Mouse (Mus musculus) adrenal gland, adult (tissue): ENCODE measurements around the gene Olfr469.
"Not testable (repeated sequence)": the region's sequence is repeated elsewhere in the genome, so short reads cannot be mapped to it uniquely, and the experiment has no call there.

Experiments used
- DNase-seq, 2 experiments: peaks; one replicate each; pipeline ENCODE4 v3.0.0; 2022 to 2023; ENCODE audit warnings: low spot score in 1 of 2; ENCODE audit not compliant: inconsistent age in 2 of 2

The Olfr469 gene

DNA sequence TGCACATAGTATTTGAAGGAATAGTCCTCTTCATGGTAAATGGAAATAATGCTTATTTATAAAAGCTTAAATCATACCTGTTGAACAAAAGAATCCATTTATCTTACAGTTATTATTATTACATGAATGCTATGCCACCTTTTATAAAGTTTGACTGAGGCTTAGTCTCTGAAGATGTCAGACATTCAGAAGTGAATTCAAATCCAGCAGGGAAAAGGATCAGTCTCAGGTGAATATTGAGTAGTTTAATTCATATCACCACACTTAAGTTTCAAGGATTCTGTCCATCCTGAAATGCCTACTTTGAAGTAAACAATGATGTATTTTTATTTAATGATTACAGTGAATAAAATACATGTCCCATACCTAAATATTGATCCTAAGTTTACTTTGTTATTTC is at the start of gene Olfr469:
Gene Olfr469, minus strand, starts transcription at position 101 of the 400 bp plus-strand sequence.
- DNase-seq, result not testable (repeated sequence)

DNA sequence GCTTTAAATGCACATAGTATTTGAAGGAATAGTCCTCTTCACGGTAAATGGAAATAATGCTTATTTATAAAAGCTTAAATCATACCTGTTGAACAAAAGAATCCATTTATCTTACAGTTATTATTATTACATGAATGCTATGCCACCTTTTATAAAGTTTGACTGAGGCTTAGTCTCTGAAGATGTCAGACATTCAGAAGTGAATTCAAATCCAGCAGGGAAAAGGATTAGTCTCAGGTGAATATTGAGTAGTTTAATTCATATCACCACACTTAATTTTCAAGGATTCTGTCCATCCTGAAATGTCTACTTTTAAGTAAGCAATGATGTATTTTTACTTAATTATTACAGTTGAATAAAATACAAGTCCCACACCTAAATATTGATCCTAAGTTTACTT is 22.0 kb upstream of the Olfr469 start, which contains the start of gene Olfr470:
Gene Olfr470, minus strand, starts transcription at position 101 of the 400 bp plus-strand sequence.
- not testable (repeated sequence) for DNase-seq

DNA sequence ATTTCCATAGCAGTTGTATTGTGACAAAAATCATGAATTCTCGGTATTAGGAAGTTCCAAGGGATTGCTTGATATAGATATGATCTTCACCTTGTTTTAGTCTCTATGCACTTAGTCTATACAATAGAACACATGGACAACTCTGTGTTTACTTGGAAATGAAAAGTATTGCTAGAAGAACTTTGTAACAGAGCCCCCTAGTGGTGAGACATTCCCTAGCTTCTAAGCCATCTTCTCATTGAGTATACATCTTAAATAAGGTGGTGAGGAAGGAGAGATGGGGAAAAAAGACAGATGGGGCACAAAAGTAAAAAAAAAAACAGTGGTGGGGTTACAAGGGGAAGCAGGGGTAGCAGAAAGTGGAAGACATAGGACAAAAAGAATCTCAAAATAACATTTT is 16.4 kb upstream of the Olfr469 start:
- peak in 1 of 2 experiments; percentile 35 for DNase-seq

GRCm38 (mm10) chr7:107823867-107824266 is 1.5 kb downstream of the Olfr469 start:
- not testable (repeated sequence) for DNase-seq

- DNase-seq, result peak in 1 of 2 experiments; percentile 39
Measured at GRCm38 (mm10) chr7:107819442-107819841, 5.9 kb downstream of the Olfr469 start.

DNA sequence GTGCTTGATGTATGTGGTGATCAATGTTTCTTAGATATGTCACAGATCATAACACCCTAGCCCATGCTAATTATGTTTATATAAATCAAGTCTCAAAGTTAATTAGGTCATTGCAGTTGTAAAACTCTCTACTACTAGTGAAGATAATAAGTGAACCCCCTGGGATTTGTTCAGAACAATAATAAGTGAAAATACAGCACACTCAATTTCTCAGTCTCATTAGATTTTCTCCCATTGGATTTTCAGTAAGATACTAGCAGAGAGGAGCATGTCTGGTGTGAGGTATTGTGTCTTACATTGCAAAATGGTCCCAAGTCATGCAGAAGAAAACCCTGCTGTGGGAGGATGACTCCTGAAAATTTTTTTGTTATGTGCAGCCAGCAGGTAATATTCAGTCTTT is 13.4 kb downstream of the Olfr469 start, which contains the start of gene Olfr467:
Gene Olfr467, plus strand, starts transcription at position 301 of the 400 bp plus-strand sequence.
- no peak for DNase-seq

DNA sequence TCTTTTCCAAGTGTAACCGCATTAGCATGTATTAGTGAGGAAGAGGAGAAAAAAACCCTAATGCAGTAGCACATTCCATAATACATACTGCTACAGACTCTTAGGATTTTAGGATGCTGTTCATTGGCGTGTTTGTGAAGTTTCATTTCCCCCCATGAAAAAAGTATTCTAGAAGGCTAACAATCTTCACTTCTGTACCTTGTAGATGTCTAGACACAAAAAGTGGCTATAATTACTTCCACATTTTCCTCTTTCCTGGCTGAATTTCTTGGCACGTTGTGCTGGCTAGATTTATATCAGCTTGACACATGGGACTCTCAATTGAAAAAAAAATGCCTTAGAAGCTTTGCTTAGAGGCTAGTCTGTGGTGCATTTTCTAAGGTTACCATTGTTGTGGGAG is 23.2 kb downstream of the Olfr469 start:
- DNase-seq, result no peak

GRCm38 (mm10) chr7:107801108-107801507 is 24.2 kb downstream of the Olfr469 start, which contains the start of gene Ovch2:
Ovch2 (minus strand) TSS chr7:107801208.
- no peak for DNase-seq

GRCm38 (mm10) chr7:107796500-107796899 is 28.8 kb downstream of the Olfr469 start:
- no peak for DNase-seq

GRCm38 (mm10) chr7:107787977-107788620 is 37.2 kb downstream of the Olfr469 start:
- peak in 1 of 2 experiments; percentile 42 for DNase-seq

GRCm38 (mm10) chr7:107779611-107780010 is 45.7 kb downstream of the Olfr469 start:
- peak in 1 of 2 experiments; percentile 29 for DNase-seq

- DNase-seq, result no peak
Measured at GRCm38 (mm10) chr7:107778216-107778615, 47.1 kb downstream of the Olfr469 start.

GRCm38 (mm10) chr7:107770812-107771211 is 54.5 kb downstream of the Olfr469 start:
- DNase-seq, result no peak
